Mouse (Mus musculus): ENCODE data around the gene Gm44965. TPM values are rescaled to one million over a fixed set of nuclear protein-coding genes. Genes with fewer than 3 reads are reported as not detected.

Gene Gm44965
- polyA plus RNA-seq, 1 experiment from 2014 or later: not detected

GRCm38 (mm10) chr6:48566312-48566711 lies 27.4 kb upstream of the Gm44965 start:
- Histone ChIP-seq H3K4me1 (replicated peaks) (peaks cover 21% of the 10 kb centered on the region), H3K9ac (no peak overlapping the region), H3K9me3 (peaks cover 3% of the 10 kb centered on the region; the same call in 1 of the 2 replicates), H3K36me3 (peaks cover 57% of the 10 kb centered on the region), H3K4me3 (no peak overlapping the region), H3K27me3 (no peaks in the 10 kb centered on the region), H3K27ac (replicated peaks) (peak overlapping the region; percentile 23; the same call in 1 of the 2 replicates), H3K4me2 (no peak overlapping the region)
- no peak for ATAC-seq (ENCODE audit: low read depth)
- 50% methylated on average over 5 of the region's 5 CpGs for WGBS

GRCm38 (mm10) chr6:48568036-48568984 lies 25.4 kb upstream of the Gm44965 start:
- Histone ChIP-seq H3K27me3 (no peaks in the 10 kb centered on the region), H3K4me2 (no peak overlapping the region), H3K9me3 (peaks cover 3% of the 10 kb centered on the region; the same call in 1 of the 2 replicates), H3K9ac (no peak overlapping the region; the same call in 1 of the 2 replicates), H3K4me3 (no peak overlapping the region), H3K27ac (replicated peaks) (0 out of 2 replicates have a peak overlapping the region, but pooled peaks have one; percentile 2), H3K36me3 (peaks cover 50% of the 10 kb centered on the region), H3K4me1 (replicated peaks) (peaks cover 21% of the 10 kb centered on the region)
- WGBS: 88% methylated on average over 21 of the region's 21 CpGs
- peak; percentile 36; the same call in 1 of the 2 replicates for ATAC-seq (ENCODE audit: low read depth)

- peaks cover 42% of the 10 kb centered on the region for H3K36me3 ChIP-seq
- WGBS: 87% methylated on average over 8 of the region's 8 CpGs
- peaks cover 21% of the 10 kb centered on the region for H3K4me1 ChIP-seq (replicated peaks)
Measured at GRCm38 (mm10) chr6:48569065-48569807, 24.5 kb upstream of the Gm44965 start.

GRCm38 (mm10) chr6:48572014-48572413 lies 21.7 kb upstream of the Gm44965 start:
- Histone ChIP-seq H3K27ac (replicated peaks) (no peak overlapping the region), H3K9me3 (peaks cover 3% of the 10 kb centered on the region; the same call in 1 of the 2 replicates), H3K36me3 (peaks cover 24% of the 10 kb centered on the region), H3K4me2 (no peak overlapping the region), H3K27me3 (no peaks in the 10 kb centered on the region), H3K4me1 (replicated peaks) (0 out of 2 replicates have a peak, but pooled peaks cover 8% of the 10 kb centered on the region), H3K9ac (no peak overlapping the region), H3K4me3 (no peak overlapping the region)
- no peak for ATAC-seq (ENCODE audit: low read depth)
- WGBS: 91% methylated on average over 5 of the region's 5 CpGs

More at GRCm38 (mm10) chr6:48569065-48569807, 24.5 kb upstream of the Gm44965 start:
- no peak overlapping the region for H3K4me3 ChIP-seq
- no peaks in the 10 kb centered on the region for H3K27me3 ChIP-seq
- ATAC-seq (ENCODE audit: low read depth): no peak
- peaks cover 3% of the 10 kb centered on the region; the same call in 1 of the 2 replicates for H3K9me3 ChIP-seq
- H3K27ac ChIP-seq (replicated peaks): no peak overlapping the region
- no peak overlapping the region for H3K4me2 ChIP-seq
- H3K9ac ChIP-seq: no peak overlapping the region

- peaks cover 3% of the 10 kb centered on the region; the same call in 1 of the 2 replicates for H3K9me3 ChIP-seq
- H3K27me3 ChIP-seq: no peaks in the 10 kb centered on the region
- no peak for ATAC-seq (ENCODE audit: low read depth)
- 29% methylated on average over 6 of the region's 6 CpGs for WGBS
- H3K4me2 ChIP-seq: no peak within 1 kb of the TSS
- H3K4me1 ChIP-seq (replicated peaks): 0 out of 2 replicates have a peak, but pooled peaks cover 8% of the 10 kb centered on the region
- H3K9ac ChIP-seq: no peak within 1 kb of the TSS
- H3K36me3 ChIP-seq: peaks cover 24% of the 10 kb centered on the region
- no peak within 1 kb of the TSS for H3K4me3 ChIP-seq
- H3K27ac ChIP-seq (replicated peaks): no peak within 1 kb of the TSS
Measured at GRCm38 (mm10) chr6:48572572-48573061, 21.1 kb upstream of the Gm44965 start, which contains the start of gene Rarres2. Gene Rarres2 (minus strand): TSS chr6:48572789.

GRCm38 (mm10) chr6:48573280-48573679 lies 20.5 kb upstream of the Gm44965 start:
- Histone ChIP-seq H3K27ac (replicated peaks) (no peak overlapping the region), H3K4me1 (replicated peaks) (0 out of 2 replicates have a peak, but pooled peaks cover 4% of the 10 kb centered on the region), H3K4me3 (no peak overlapping the region), H3K27me3 (no peaks in the 10 kb centered on the region), H3K9me3 (peaks cover 3% of the 10 kb centered on the region; the same call in 1 of the 2 replicates), H3K36me3 (peaks cover 20% of the 10 kb centered on the region), H3K4me2 (no peak overlapping the region), H3K9ac (no peak overlapping the region)
- WGBS: 72% methylated on average over 10 of the region's 10 CpGs
- no peak for ATAC-seq (ENCODE audit: low read depth)

GRCm38 (mm10) chr6:48573981-48574380 lies 19.8 kb upstream of the Gm44965 start:
- Histone ChIP-seq H3K4me1 (replicated peaks) (no peaks in the 10 kb centered on the region), H3K4me2 (no peak overlapping the region), H3K27me3 (no peaks in the 10 kb centered on the region), H3K36me3 (peaks cover 14% of the 10 kb centered on the region), H3K9ac (no peak overlapping the region), H3K9me3 (peaks cover 3% of the 10 kb centered on the region; the same call in 1 of the 2 replicates), H3K4me3 (no peak overlapping the region), H3K27ac (replicated peaks) (no peak overlapping the region)
- ATAC-seq (ENCODE audit: low read depth): no peak
- WGBS: 84% methylated on average over 3 of the region's 3 CpGs

- no peaks in the 10 kb centered on the region for H3K36me3 ChIP-seq
- ATAC-seq (ENCODE audit: low read depth): no peak
- H3K4me3 ChIP-seq: no peak overlapping the region
- no peaks in the 10 kb centered on the region; the same call in 1 of the 2 replicates for H3K4me1 ChIP-seq (replicated peaks)
- H3K27me3 ChIP-seq: no peaks in the 10 kb centered on the region
- no peaks in the 10 kb centered on the region for H3K9me3 ChIP-seq
- WGBS: 66% methylated on average over 5 of the region's 5 CpGs
- H3K27ac ChIP-seq (replicated peaks): no peak overlapping the region
- H3K9ac ChIP-seq: no peak overlapping the region
- H3K4me2 ChIP-seq: no peak overlapping the region
Measured at GRCm38 (mm10) chr6:48578736-48579135, 15.0 kb upstream of the Gm44965 start.

- Histone ChIP-seq H3K27me3 (no peaks in the 10 kb centered on the region), H3K4me2 (no peak overlapping the region), H3K9me3 (no peaks in the 10 kb centered on the region), H3K9ac (no peak overlapping the region), H3K4me3 (no peak overlapping the region), H3K36me3 (no peaks in the 10 kb centered on the region), H3K4me1 (replicated peaks) (no peaks in the 10 kb centered on the region; the same call in 1 of the 2 replicates), H3K27ac (replicated peaks) (no peak overlapping the region)
- 55% methylated on average over 5 of the region's 5 CpGs for WGBS
- ATAC-seq (ENCODE audit: low read depth): no peak
Measured at GRCm38 (mm10) chr6:48579215-48579648, 14.5 kb upstream of the Gm44965 start.

- Histone ChIP-seq H3K4me1 (replicated peaks) (no peaks in the 10 kb centered on the region; the same call in 1 of the 2 replicates), H3K27me3 (no peaks in the 10 kb centered on the region), H3K4me3 (no peak overlapping the region), H3K36me3 (no peaks in the 10 kb centered on the region), H3K4me2 (no peak overlapping the region), H3K27ac (replicated peaks) (no peak overlapping the region), H3K9ac (0 out of 2 replicates have a peak overlapping the region, but pooled peaks have one; percentile 8), H3K9me3 (no peaks in the 10 kb centered on the region)
- no peak for ATAC-seq (ENCODE audit: low read depth)
- 45% methylated on average over 3 of the region's 3 CpGs for whole genome bisulfite sequencing
Measured at GRCm38 (mm10) chr6:48581257-48581656, 12.5 kb upstream of the Gm44965 start.

GRCm38 (mm10) chr6:48582037-48582436 lies 11.7 kb upstream of the Gm44965 start:
- H3K9me3 ChIP-seq: no peaks in the 10 kb centered on the region
- H3K4me1 ChIP-seq (replicated peaks): no peaks in the 10 kb centered on the region; the same call in 1 of the 2 replicates
- H3K36me3 ChIP-seq: no peaks in the 10 kb centered on the region
- no peak for ATAC-seq (ENCODE audit: low read depth)
- H3K4me2 ChIP-seq: no peak overlapping the region
- no peak overlapping the region for H3K9ac ChIP-seq
- H3K27me3 ChIP-seq: no peaks in the 10 kb centered on the region
- WGBS: 71% methylated on average over 3 of the region's 3 CpGs
- H3K4me3 ChIP-seq: no peak overlapping the region
- no peak overlapping the region for H3K27ac ChIP-seq (replicated peaks)

All from neural tube, embryonic 13.5 days (tissue).